Mouse (Mus musculus) frontal cortex, adult 2 months (tissue): ENCODE measurements around the gene Olfr1106. TPM values are rescaled to one million over a fixed set of nuclear protein-coding genes. Genes with fewer than 3 reads are reported as not detected.

Experiments
- DNase-seq, 2 experiments: peaks; one replicate each; pipeline ENCODE4 v3.0.0; 2022; ENCODE audit warnings: low spot score in 1 of 2; ENCODE audit errors: extremely low spot score in 1 of 2
- polyA plus RNA-seq: library from polyadenylated mRNA; depleted of rRNA; stranded (reverse); fragments of >200 nt; gene quantifications from 2 replicates; pipeline ENCODE4 v1.2.3, GENCODE M21; 2012; rRNA removed

The Olfr1106 gene
- polyA plus RNA-seq = 0.23 TPM in 1 of 2 replicates, not detected in the other

- DNase-seq = no peak
These were observed at the start of gene Olfr1106 for GRCm38 (mm10) chr2:87052173-87052572. Gene Olfr1106 (minus strand): TSS chr2:87052273.

- DNase-seq = no peak
These were observed 43.8 kb upstream of the Olfr1106 start, which contains the start of gene Olfr1109 for GRCm38 (mm10) chr2:87095908-87096307. Gene Olfr1109 (minus strand): TSS chr2:87096008.

- no peak for DNase-seq
These were observed 23.6 kb upstream of the Olfr1106 start, which contains the start of gene Olfr1107 for GRCm38 (mm10) chr2:87075717-87076116. Gene Olfr1107 (minus strand): TSS chr2:87075817.

GRCm38 (mm10) chr2:87036431-87036830 is 15.6 kb downstream of the Olfr1106 start, which contains the start of gene Olfr1105:
Gene Olfr1105 (minus strand): TSS chr2:87036531.
- DNase-seq = no peak

- no peak for DNase-seq
These were observed 25.1 kb downstream of the Olfr1106 start, which contains the start of gene Olfr1104 for GRCm38 (mm10) chr2:87026980-87027379. Gene Olfr1104 (minus strand): TSS chr2:87027080.

GRCm38 (mm10) chr2:86998098-86998497 is 54.0 kb downstream of the Olfr1106 start, which contains the start of gene Olfr1102:
Gene Olfr1102 (plus strand): TSS chr2:86998398.
- no peak for DNase-seq

Other genes starting within 250 kb of the Olfr1106 start
- not detected in 2 replicates for gene Olfr141, start 242.3 kb downstream of the Olfr1106 start, polyA plus RNA-seq
- not detected in 2 replicates for gene Olfr1094, start 227.6 kb downstream of the Olfr1106 start, polyA plus RNA-seq
- not detected in 2 replicates for gene Olfr1095, start 200.6 kb downstream of the Olfr1106 start, polyA plus RNA-seq
- not detected in 2 replicates for gene Gm13723, start 177.5 kb downstream of the Olfr1106 start, polyA plus RNA-seq
- not detected in 2 replicates for gene Olfr1097, start 160.1 kb downstream of the Olfr1106 start, polyA plus RNA-seq
- gene Olfr1098, start 127.7 kb downstream of the Olfr1106 start, polyA plus RNA-seq = not detected in 2 replicates
- not detected in 2 replicates for gene Olfr1099, start 91.6 kb downstream of the Olfr1106 start, polyA plus RNA-seq
- gene Olfr1100, start 72.3 kb downstream of the Olfr1106 start, polyA plus RNA-seq = not detected in 2 replicates
- gene Olfr1101, start 61.1 kb downstream of the Olfr1106 start, polyA plus RNA-seq = not detected in 2 replicates
- not detected in 2 replicates for gene Olfr1102, start 53.9 kb downstream of the Olfr1106 start, polyA plus RNA-seq
- gene Olfr1104, start 25.2 kb downstream of the Olfr1106 start, polyA plus RNA-seq = 0.15 TPM in 1 of 2 replicates, not detected in the other
- not detected in 2 replicates for gene Olfr1105, start 15.7 kb downstream of the Olfr1106 start, polyA plus RNA-seq
- not detected in 2 replicates for gene Olfr1107, start 23.5 kb upstream of the Olfr1106 start, polyA plus RNA-seq
- not detected in 2 replicates for gene Olfr1109, start 43.7 kb upstream of the Olfr1106 start, polyA plus RNA-seq
- gene Olfr259, start 62.3 kb upstream of the Olfr1106 start, polyA plus RNA-seq = not detected in 2 replicates
- 0.04 TPM in 1 of 2 replicates, not detected in the other for gene Olfr1110, start 88.0 kb upstream of the Olfr1106 start, polyA plus RNA-seq
- not detected in 2 replicates for gene Olfr1111, start 100.4 kb upstream of the Olfr1106 start, polyA plus RNA-seq
- gene Olfr1112, start 135.5 kb upstream of the Olfr1106 start, polyA plus RNA-seq = not detected in 2 replicates
- not detected in 2 replicates for gene Olfr1113, start 156.7 kb upstream of the Olfr1106 start, polyA plus RNA-seq
- not detected in 2 replicates for gene Olfr1115, start 195.7 kb upstream of the Olfr1106 start, polyA plus RNA-seq
- gene Olfr1116, start 215.3 kb upstream of the Olfr1106 start, polyA plus RNA-seq = not detected in 2 replicates